Mouse (Mus musculus) stomach, embryonic 16.5 days (tissue): ENCODE results near the gene Cox15. TPM values are rescaled to one million over a fixed set of nuclear protein-coding genes. Genes with fewer than 3 reads are reported as not detected.
A peak's percentile ranks its signal among the peaks of the same experiment; 100 is the strongest.

Source experiments
- ATAC-seq: fragments of 200-750 bp; cut with Nextera tagmentation; 2 replicates; pipeline ENCODE4 v1.8.0; 2017; ENCODE audit warnings: moderate number of reproducible peaks, moderate TSS enrichment; ENCODE audit not compliant: insufficient read depth, low FRiP score
- H3K27ac ChIP-seq: fragments of 300-500 bp; sonication (generic); 2 replicates; pipeline ENCODE4 v1.5.1; 2014; ENCODE audit warnings: low read length
- H3K27me3 ChIP-seq: fragments of 300-500 bp; sonication (generic); 2 replicates; pipeline ENCODE4 v1.6.1; 2014; ENCODE audit warnings: low read length, control low read depth, mixed read lengths; ENCODE audit not compliant: control insufficient read depth, insufficient read depth
- H3K36me3 ChIP-seq: fragments of 300-500 bp; sonication (generic); 2 replicates; pipeline ENCODE4 v1.6.1; 2014; ENCODE audit warnings: low read length; ENCODE audit not compliant: control insufficient read depth, insufficient read depth
- H3K4me1 ChIP-seq: fragments of 300-500 bp; sonication (generic); 2 replicates; pipeline ENCODE4 v1.6.1; 2014; ENCODE audit warnings: low read length, control low read depth, mixed read lengths; ENCODE audit not compliant: control insufficient read depth, insufficient read depth
- H3K4me2 ChIP-seq: fragments of 300-500 bp; sonication (generic); 2 replicates; pipeline ENCODE4 v1.6.1; 2014; ENCODE audit warnings: low read depth, low read length, mixed read lengths
- H3K4me3 ChIP-seq: fragments of 300-500 bp; sonication (generic); replicated peaks from 2 replicates; pipeline ENCODE4 v1.5.1; 2014; ENCODE audit warnings: mild to moderate bottlenecking, low read length
- H3K9ac ChIP-seq: fragments of 300-500 bp; sonication (generic); 2 replicates; pipeline ENCODE4 v1.6.1; 2014; ENCODE audit warnings: low read length
- H3K9me3 ChIP-seq: fragments of 300-500 bp; sonication (generic); replicated peaks from 2 replicates; pipeline ENCODE4 v1.6.1; 2016; ENCODE audit warnings: low read length, control low read depth; ENCODE audit not compliant: control insufficient read depth
- WGBS: fragments of 180-500 bp; shearing (Covaris S2); extraction: QIAGEN DNeasy Blood & Tissue Kit; methylation state at CpG from one replicate; pipeline ENCODE4 v1.1.7; 2014; 5-methylcytosine and 5-hydroxymethylcytosine counted together
- polyA plus RNA-seq: library from polyadenylated mRNA; unstranded; fragments of >200 nt; fragmentation: Nextera tagmentation; extraction: Ambion mirVana; gene quantifications from 2 replicates; pipeline ENCODE4 v1.2.1, GENCODE M21; 2015

Gene Cox15
- polyA plus RNA-seq, 1 experiment from 2014 or later: 10.8 TPM

GRCm38 (mm10) chr19:43747877-43748276 is 4.9 kb downstream of the Cox15 start:
- WGBS: 90% methylated on average over 4 of the region's 4 CpGs
- ATAC-seq: no peak
- no peak overlapping the region for H3K9ac ChIP-seq
- H3K4me3 ChIP-seq: no peak overlapping the region
- no peaks in the 10 kb centered on the region for H3K27me3 ChIP-seq
- H3K4me2 ChIP-seq: no peak overlapping the region
- no peaks in the 10 kb centered on the region for H3K4me1 ChIP-seq
- H3K9me3 ChIP-seq: no peaks in the 10 kb centered on the region
- H3K27ac ChIP-seq: no peak overlapping the region
- peaks cover 6% of the 10 kb centered on the region; the same call in 1 of the 2 replicates for H3K36me3 ChIP-seq

- Histone ChIP-seq H3K9ac (no peak overlapping the region), H3K4me2 (no peak overlapping the region), H3K36me3 (peaks cover 10% of the 10 kb centered on the region; the same call in 1 of the 2 replicates), H3K9me3 (no peaks in the 10 kb centered on the region), H3K27ac (no peak overlapping the region), H3K4me3 (no peak overlapping the region), H3K4me1 (no peaks in the 10 kb centered on the region), H3K27me3 (no peaks in the 10 kb centered on the region)
- WGBS: 91% methylated on average over 3 of the region's 3 CpGs
- ATAC-seq: no peak
These were observed 7.1 kb downstream of the Cox15 start for GRCm38 (mm10) chr19:43745740-43746139.

- H3K4me3 ChIP-seq: no peak overlapping the region
- H3K9ac ChIP-seq: no peak overlapping the region
- no peaks in the 10 kb centered on the region for H3K4me1 ChIP-seq
- H3K4me2 ChIP-seq: no peak overlapping the region
- no peaks in the 10 kb centered on the region for H3K27me3 ChIP-seq
- no peak overlapping the region for H3K27ac ChIP-seq
- H3K36me3 ChIP-seq: peaks cover 10% of the 10 kb centered on the region; the same call in 1 of the 2 replicates
- WGBS: 90% methylated on average over 7 of the region's 7 CpGs
- ATAC-seq: no peak
- H3K9me3 ChIP-seq: no peaks in the 10 kb centered on the region
These were observed 9.4 kb downstream of the Cox15 start for GRCm38 (mm10) chr19:43743401-43743800.

GRCm38 (mm10) chr19:43738409-43738808 is 14.4 kb downstream of the Cox15 start:
- Histone ChIP-seq H3K4me1 (no peaks in the 10 kb centered on the region), H3K27me3 (no peaks in the 10 kb centered on the region), H3K36me3 (peaks cover 15% of the 10 kb centered on the region), H3K4me2 (no peak overlapping the region), H3K27ac (no peak overlapping the region), H3K4me3 (no peak overlapping the region), H3K9ac (no peak overlapping the region), H3K9me3 (no peaks in the 10 kb centered on the region)
- 94% methylated on average over 10 of the region's 10 CpGs for WGBS
- no peak for ATAC-seq

GRCm38 (mm10) chr19:43731157-43731556 is 21.6 kb downstream of the Cox15 start:
- Histone ChIP-seq H3K27ac (no peak overlapping the region), H3K4me1 (no peaks in the 10 kb centered on the region), H3K9me3 (no peaks in the 10 kb centered on the region), H3K36me3 (peaks cover 8% of the 10 kb centered on the region), H3K4me2 (no peak overlapping the region), H3K4me3 (no peak overlapping the region), H3K9ac (no peak overlapping the region), H3K27me3 (no peaks in the 10 kb centered on the region)
- WGBS: 65% methylated on average over 7 of the region's 7 CpGs
- no peak for ATAC-seq

- no peak for ATAC-seq
- Histone ChIP-seq H3K4me2 (peak overlapping the region; percentile 25), H3K4me1 (no peaks in the 10 kb centered on the region), H3K9ac (peak overlapping the region; percentile 58; the same call in 1 of the 2 replicates), H3K36me3 (0 out of 2 replicates have a peak, but pooled peaks cover 3% of the 10 kb centered on the region), H3K9me3 (no peaks in the 10 kb centered on the region), H3K27me3 (no peaks in the 10 kb centered on the region), H3K27ac (no peak overlapping the region), H3K4me3 (peak overlapping the region; percentile 37)
- 42% methylated on average over 8 of the region's 8 CpGs for WGBS
These were observed 22.8 kb downstream of the Cox15 start for GRCm38 (mm10) chr19:43730037-43730428.

GRCm38 (mm10) chr19:43729296-43730036 is 23.3 kb downstream of the Cox15 start:
- peak overlapping the region; percentile 58 for H3K9ac ChIP-seq
- WGBS: 39% methylated on average over 22 of the region's 22 CpGs
- H3K27me3 ChIP-seq: no peaks in the 10 kb centered on the region
- 0 out of 2 replicates have a peak, but pooled peaks cover 3% of the 10 kb centered on the region for H3K36me3 ChIP-seq
- H3K9me3 ChIP-seq: no peaks in the 10 kb centered on the region
- H3K4me3 ChIP-seq: peak overlapping the region; percentile 37
- no peak overlapping the region for H3K27ac ChIP-seq
- ATAC-seq: no peak
- H3K4me2 ChIP-seq: peak overlapping the region; percentile 25
- no peaks in the 10 kb centered on the region for H3K4me1 ChIP-seq

- Histone ChIP-seq H3K9ac (no peak overlapping the region), H3K9me3 (no peaks in the 10 kb centered on the region), H3K36me3 (peaks cover 3% of the 10 kb centered on the region; the same call in 1 of the 2 replicates), H3K4me3 (no peak overlapping the region), H3K4me2 (no peak overlapping the region), H3K27ac (no peak overlapping the region), H3K4me1 (no peaks in the 10 kb centered on the region), H3K27me3 (no peaks in the 10 kb centered on the region)
- ATAC-seq: no peak
- 90% methylated on average over 15 of the region's 15 CpGs for WGBS
These were observed 26.2 kb downstream of the Cox15 start for GRCm38 (mm10) chr19:43726510-43727146.

- H3K9me3 ChIP-seq: no peaks in the 10 kb centered on the region
- H3K4me3 ChIP-seq: no peak overlapping the region
- no peak for ATAC-seq
- no peaks in the 10 kb centered on the region for H3K4me1 ChIP-seq
- 87% methylated on average over 7 of the region's 7 CpGs for whole genome bisulfite sequencing
- H3K27me3 ChIP-seq: no peaks in the 10 kb centered on the region
- no peak overlapping the region for H3K27ac ChIP-seq
- peaks cover 3% of the 10 kb centered on the region; the same call in 1 of the 2 replicates for H3K36me3 ChIP-seq
- no peak overlapping the region for H3K4me2 ChIP-seq
- no peak overlapping the region for H3K9ac ChIP-seq
These were observed 28.0 kb downstream of the Cox15 start for GRCm38 (mm10) chr19:43724821-43725220.
